ENCODE assay signal across 9 mouse cellular contexts in the genomic region with DNA sequence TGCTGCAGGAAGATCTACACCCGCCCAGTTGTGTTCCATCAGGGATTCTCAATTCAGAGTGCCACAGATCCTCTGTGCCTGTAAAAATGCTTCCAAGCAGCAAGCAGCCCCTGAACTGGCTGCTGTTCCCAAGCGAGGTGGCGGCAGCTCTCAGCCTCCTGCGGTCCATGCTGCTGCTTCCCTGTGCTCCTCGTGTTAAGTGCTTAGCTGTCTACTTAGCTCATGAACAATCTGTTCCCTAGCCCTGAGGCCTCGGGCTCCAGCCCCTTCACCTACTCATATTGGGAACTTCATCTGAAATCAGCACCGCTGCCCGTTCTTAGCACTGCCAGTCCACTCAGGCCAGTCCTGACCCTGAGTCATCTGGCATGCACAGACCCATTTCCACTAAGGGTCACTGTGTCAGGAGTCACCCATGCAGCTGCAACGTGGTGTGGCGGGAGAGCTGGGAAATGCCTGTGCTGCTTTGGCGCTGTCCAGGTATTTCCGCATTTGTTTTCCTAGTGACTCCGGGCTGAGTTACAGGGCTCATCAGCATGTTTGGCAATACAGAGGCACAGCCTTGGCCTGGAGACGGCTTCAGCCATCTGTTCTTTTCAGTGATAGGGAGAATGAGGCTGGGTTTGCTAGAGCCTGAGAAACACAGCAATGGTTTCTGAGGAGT.
DNase-seq lines count a peak whose midpoint lies in the region; ATAC-seq and TF ChIP-seq lines count a peak whose summit lies in the region.
"Had no signal": no experiment of that assay in that cellular context is flagged by ENCODE, and none has a peak within 500 bp of the region (broad histone marks: within the 10 kb centered on the region; RNA-seq: fewer than 3 reads in every experiment).

No protein-coding gene starts in this region.

- peak; percentile 65 for DNase-seq in 3134 (ENCODE audit: extremely low read depth, insufficient read length, low spot score)
- DNase-seq in Patski (ENCODE audit: low read depth, low spot score), result no peak
- peak; percentile 33 for DNase-seq in embryo, embryonic 10.5 days (ENCODE audit: low spot score)
- no peak for DNase-seq in heart, embryonic 10.5 days (ENCODE audit: low spot score)
- DNase-seq in kidney, postnatal 4 days, result peak; percentile 22 to 43
- DNase-seq in lung, postnatal 10 days, result peak; percentile 17
- peak; percentile 27 for DNase-seq in urinary bladder, postnatal 25 days (ENCODE audit: low spot score)
- DNase-seq in B cell, adult 2 months, result no peak

- no peak for TF ChIP-seq CTCF in Patski (IDR thresholded peaks at IDR 0.05)

- H3K36me3 ChIP-seq in heart, embryonic 10.5 days, result no peaks in the 10 kb centered on the region
- H3K36me3 ChIP-seq: limb, embryonic 12.5 days had no signal

- CTCF ChIA-PET in Patski (lab: Charles Lee), result no interaction called here

- no peaks in the 10 kb centered on the region for H3K27me3 ChIP-seq in Patski
- H3K27me3 ChIP-seq in heart, embryonic 10.5 days (ENCODE audit: insufficient read depth, poor library complexity, severe bottlenecking), result no peaks in the 10 kb centered on the region
- H3K27me3 ChIP-seq: limb, embryonic 12.5 days had no signal

- H3K4me3 ChIP-seq in heart, embryonic 10.5 days, result no peak overlapping the region
- H3K4me3 ChIP-seq: limb, embryonic 12.5 days had no signal

- no peaks in the 10 kb centered on the region for H3K9me3 ChIP-seq in heart, embryonic 10.5 days
- H3K9me3 ChIP-seq: limb, embryonic 12.5 days had no signal

- H3K4me1 ChIP-seq in heart, embryonic 10.5 days, result peaks cover 40% of the 10 kb centered on the region

- WGBS in heart, embryonic 10.5 days, result 40% methylated on average over 14 of the region's 14 CpGs

- peak; percentile 44 for ATAC-seq in Patski

- POLR2A ChIA-PET in Patski (lab: Charles Lee), result interaction anchor here (0.5 kb wide), 1 partner anchor 17 kb away, joined by 3 read pairs; no protein-coding TSS in a partner anchor

- 0 out of 2 replicates have a peak overlapping the region, but pooled peaks have one; percentile 1 for H3K27ac ChIP-seq in heart, embryonic 10.5 days
- H3K27ac ChIP-seq: limb, embryonic 12.5 days had no signal

- in situ Hi-C loops in Patski (cut with MboI; ENCODE audit: low pct_unique_long_range_greater_than_20kb), result no loop called here

Comparison
In these comparisons a context has a peak if more than half of its experiments do, and no peak if none do; other contexts are left out.
1. DNase-seq: peak in 3134 (single experiment), embryo, embryonic 10.5 days (single experiment), kidney, postnatal 4 days (2 of 2), lung, postnatal 10 days (single experiment) and urinary bladder, postnatal 25 days (single experiment); none in Patski (single experiment), heart, embryonic 10.5 days (single experiment) and B cell, adult 2 months (0 of 2).